Mouse (Mus musculus) gastrocnemius, postnatal 25 days (tissue): Measurements from ENCODE around the gene Kmt2c. TPM values are rescaled to one million over a fixed set of nuclear protein-coding genes. Genes with fewer than 3 reads are reported as not detected.
A peak's percentile ranks its signal among the peaks of the same experiment; 100 is the strongest.
"Not testable (repeated sequence)": the region's sequence is repeated elsewhere in the genome, so short reads cannot be mapped to it uniquely, and the experiment has no call there.

Experiments used
- DNase-seq: peaks from one replicate; pipeline ENCODE4 v3.0.0; 2022
- total RNA-seq, 2 experiments: library from RNA; stranded (reverse); gene quantifications; 1 replicate in 1 of 2; 2 replicates in 1 of 2; pipeline ENCODE4 v1.2.3; 2021

The Kmt2c gene
- total RNA-seq, 2 experiments from 2014 or later = 27.4 to 29.1 TPM

GRCm38 (mm10) chr5:25379188-25379587, 119.4 kb downstream of the Kmt2c start:
- no peak for DNase-seq

DNA sequence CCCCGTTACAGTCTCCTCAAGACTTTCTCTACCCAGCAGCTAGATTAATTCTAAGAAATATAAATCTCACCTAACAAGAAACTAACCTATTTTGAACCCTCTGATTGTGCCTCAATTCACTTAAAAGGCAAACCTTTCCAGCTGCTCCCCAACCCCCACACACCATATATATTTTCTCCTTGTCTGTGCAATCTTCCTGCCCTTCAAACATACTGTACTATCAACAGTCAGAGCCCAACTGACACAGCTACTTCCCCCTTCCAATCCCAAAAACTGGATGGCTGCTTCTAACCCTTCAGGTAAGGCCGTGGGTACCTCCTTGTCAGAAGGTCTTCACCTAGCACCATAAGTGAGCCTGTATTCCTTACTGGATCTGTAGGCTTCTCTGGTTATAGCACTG, 130.2 kb downstream of the Kmt2c start:
- no peak for DNase-seq

DNA sequence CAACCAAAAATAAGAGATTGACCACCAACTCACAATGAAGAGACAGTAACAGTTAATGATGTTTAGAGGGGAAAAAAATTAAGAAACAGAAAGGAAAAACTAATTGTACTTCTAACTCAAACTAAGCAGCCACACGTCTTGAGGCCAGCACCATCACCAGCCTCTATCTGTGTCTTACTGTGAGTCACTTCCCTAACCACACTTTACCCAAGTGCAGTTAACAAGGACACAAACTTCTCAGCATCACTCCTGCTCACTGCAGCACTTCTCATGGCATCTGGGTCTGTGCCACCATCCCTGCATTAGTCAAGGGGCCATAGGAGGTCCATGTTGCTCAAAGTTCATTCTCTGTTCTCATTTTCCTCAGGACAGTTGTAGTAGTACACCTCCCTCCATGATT, 131.5 kb downstream of the Kmt2c start:
- DNase-seq = no peak

GRCm38 (mm10) chr5:25353509-25353908, 145.1 kb downstream of the Kmt2c start:
- no peak for DNase-seq

DNA sequence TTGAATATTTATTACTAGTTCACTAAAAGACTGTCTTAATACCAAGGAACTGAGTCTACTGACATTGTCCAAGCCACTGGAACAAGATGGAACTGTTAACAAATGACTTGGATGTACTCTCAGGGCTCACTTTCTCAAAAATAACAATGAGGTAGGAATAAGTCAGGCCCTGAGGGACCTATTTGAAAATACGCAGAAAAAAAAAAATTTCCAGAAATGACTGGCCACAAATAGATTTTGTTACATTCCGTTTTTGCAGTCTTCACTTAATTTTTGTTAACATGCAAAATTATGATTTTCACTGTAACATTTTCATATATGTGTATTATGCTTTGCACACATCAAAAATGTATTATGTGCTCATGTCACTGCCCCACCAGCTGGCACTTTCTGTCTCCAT, 167.3 kb downstream of the Kmt2c start:
- no peak for DNase-seq

DNA sequence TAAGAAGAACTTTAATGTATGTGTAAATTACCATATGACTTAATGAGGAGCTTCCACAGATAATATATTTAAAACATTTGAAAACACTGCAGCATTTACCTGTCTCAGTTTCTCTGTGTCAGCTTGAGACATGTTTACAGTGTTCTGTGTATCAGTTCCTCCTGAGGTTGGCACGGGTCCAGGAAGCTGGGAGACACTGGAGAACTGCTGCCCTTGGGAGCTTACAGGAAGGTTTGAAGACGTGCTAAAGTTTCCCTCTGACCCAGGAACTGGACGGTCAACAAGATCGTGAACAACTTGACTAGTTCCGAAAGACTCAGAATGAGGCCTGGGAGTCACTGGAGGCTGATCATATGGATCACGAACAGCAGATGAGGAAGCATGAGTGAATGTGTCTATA, 184.7 kb downstream of the Kmt2c start:
- DNase-seq = peak; percentile 13

- no peak for DNase-seq
These were observed 188.4 kb downstream of the Kmt2c start for GRCm38 (mm10) chr5:25310226-25310625.

DNA sequence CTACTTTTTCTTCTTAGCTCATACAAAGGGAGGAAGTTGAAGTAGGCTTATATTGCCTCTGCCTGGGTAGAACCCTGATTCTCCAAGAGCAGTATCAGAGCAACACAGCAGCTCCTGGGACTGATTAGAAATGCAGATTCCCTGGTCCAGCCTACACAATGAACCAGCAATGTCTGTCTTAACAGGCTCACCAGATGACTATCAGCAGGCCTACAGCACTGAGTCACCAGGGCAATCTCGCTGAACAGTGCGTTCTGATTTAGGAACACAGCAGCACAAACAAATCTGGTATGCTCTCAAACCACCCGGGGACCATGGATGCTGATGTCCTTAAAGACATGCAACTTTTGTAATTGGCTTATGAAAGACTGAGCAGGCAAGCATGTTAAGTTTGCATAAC, 201.8 kb downstream of the Kmt2c start:
- peak; percentile 19 for DNase-seq

GRCm38 (mm10) chr5:25283988-25284387, 214.6 kb downstream of the Kmt2c start:
- no peak for DNase-seq

- no peak for DNase-seq
These were observed 222.2 kb downstream of the Kmt2c start for GRCm38 (mm10) chr5:25276365-25276764.

- no peak for DNase-seq
These were observed 223.0 kb downstream of the Kmt2c start for GRCm38 (mm10) chr5:25275629-25276028.

GRCm38 (mm10) chr5:25268258-25268888, 230.2 kb downstream of the Kmt2c start:
- no peak for DNase-seq

DNA sequence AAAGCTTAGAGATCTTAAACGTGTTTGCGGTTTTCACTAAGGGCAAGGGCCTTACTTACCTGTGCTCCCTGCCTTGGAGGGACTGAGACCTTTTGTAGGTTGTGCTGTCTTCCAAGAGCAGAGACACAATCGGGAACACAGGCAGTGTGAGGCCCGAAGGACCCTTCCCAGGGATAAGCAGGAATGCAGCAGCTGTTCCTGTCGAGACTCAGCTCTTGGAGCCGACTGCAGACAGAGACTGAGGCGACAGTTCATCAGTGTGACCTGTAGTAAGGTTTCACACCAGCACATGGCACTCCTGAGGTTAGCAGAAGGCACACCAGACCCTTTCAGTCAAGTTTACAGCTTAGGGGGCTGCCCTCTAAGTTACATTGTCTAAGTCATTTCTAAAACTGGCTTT, 236.3 kb downstream of the Kmt2c start:
- DNase-seq = no peak

DNA sequence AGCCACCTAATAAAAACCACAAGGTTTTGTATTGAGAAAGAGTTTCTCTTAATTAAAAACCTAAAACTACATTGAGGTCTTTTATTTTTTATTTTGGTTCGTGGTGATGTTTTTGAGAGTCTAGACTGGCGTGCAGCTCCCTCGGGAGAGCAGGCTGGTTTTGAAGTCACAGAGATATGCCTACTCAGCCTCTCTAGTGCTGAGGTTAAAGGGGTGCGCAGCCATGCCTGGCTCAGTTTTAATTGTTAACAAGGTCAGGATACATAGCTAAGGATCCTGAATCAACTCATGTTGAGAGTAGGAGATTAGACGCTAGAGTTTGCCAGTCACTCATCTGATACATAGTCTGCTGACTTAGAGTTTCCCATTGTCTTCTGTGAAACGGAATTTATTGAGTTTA, 237.1 kb downstream of the Kmt2c start:
- DNase-seq = no peak

- no peak for DNase-seq
These were observed 241.9 kb downstream of the Kmt2c start for GRCm38 (mm10) chr5:25256686-25257085.

GRCm38 (mm10) chr5:25254491-25254890, 244.1 kb downstream of the Kmt2c start:
- no peak for DNase-seq

DNA sequence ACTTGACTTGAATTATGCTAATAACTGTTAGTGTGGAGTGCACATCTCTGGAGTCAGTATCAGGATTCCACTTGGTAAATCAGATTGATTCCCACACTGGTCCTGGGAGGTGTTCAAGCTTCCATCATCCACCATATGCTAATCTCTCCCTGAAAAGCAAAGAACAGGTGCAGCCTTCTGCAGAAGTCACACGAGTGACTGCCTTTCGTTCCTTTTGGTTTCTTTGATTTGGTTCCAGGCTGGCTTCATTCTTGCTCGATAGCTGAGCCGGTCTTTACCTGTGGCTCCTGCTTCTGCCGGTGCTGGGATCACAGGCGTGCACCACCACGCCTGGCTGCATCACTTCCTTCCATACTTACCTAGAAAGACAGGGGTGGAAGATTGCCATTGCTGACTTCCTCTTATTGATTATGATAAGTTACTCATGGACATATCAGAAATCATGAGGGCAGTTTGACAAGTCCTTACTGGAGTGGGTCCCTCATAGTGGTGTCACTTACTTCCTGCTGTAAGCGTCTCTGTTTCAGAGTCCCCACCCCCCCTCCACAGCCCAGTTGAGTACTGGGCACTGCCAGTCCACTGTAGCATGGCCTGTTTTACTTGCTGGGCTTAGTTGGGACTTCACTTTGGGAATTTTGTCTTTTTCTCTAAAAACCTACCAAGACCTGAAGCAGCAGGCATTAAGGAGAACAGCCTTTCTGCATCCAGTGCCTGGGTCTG, 245.6 kb downstream of the Kmt2c start:
- no peak for DNase-seq

GRCm38 (mm10) chr5:25252423-25252822, 246.2 kb downstream of the Kmt2c start:
- DNase-seq = no peak

DNA sequence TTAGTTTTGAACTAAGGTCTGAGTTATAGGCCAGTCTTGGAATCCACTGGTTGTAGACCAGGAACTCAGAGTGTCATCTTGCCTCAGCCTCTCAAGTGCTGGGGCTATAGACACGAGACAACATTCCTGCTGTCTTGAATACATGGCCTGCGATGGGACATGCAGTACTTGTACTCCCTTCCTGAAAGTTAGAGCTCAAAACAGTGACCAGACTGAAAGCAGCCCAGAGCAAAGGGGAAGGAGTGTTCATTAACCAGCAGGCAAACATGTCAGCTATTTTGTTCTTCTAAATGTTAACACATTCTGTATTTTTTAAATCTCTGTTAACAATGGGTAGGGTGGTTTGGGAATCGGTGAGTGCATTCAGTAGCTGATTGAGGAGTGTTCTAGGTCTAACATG, 251.5 kb downstream of the Kmt2c start:
- no peak for DNase-seq

GRCm38 (mm10) chr5:25246473-25246865, 252.1 kb downstream of the Kmt2c start:
- no peak for DNase-seq

DNA sequence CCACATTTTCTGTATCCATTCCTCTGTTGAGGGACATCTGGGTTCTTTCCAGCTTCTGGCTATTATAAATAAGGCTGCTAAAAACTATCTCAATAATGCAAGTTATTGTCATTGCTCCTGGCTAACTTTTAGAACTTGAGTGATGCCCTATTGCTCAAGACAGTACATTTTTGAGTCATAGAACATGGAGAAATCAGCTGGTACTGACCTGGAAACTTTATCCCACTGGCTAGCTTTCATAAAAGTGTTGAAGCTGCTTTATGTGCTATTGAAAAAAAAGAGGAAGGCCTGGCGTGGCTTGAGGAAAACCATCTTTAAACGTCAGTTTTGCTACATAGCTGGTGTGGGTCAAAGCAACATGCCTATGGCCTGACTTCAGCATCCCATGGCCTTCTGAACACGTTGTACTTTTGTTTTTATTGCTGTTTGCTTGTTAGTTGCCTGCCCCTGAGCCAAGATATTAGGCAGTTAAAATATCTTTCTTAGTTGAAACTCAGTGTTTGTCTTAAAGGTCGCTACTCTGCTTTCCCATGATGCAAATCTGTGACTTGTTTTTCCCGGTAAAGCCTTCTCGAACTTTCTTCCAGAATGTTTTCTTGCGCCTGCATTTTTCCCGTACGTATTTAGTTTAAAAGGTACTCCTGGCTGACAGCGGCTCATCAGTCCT, 252.6 kb downstream of the Kmt2c start:
- no peak for DNase-seq

DNA sequence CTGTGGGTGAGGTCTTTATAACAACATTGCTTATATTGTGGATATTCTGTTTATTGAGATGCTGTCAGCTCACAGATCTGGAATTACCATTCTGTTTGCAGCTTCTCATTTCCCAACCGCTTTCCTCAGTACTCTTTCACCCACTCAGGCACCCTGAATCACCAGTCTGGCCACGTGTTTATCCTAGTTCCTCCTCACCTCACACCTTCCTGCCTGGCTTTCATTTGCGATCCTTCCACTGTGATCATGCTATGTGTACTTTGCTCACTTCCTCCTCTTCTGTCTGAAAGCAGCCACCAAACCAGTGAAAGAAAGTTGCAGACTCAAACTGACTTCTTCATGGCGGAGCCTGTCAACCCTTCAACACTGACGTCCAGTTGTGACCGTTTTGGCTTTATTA, 255.5 kb downstream of the Kmt2c start:
- no peak for DNase-seq

- DNase-seq = not testable (repeated sequence)
These were observed 274.2 kb downstream of the Kmt2c start for GRCm38 (mm10) chr5:25224377-25224776.
